Mouse (Mus musculus) CH12.LX (cell line): Measurements from ENCODE around the gene Olfr215.

ENCODE experiments used
- CTCF ChIP-seq, 2 experiments: IDR thresholded peaks in 1 of 2; conservative IDR thresholded peaks in 1 of 2; 2 replicates each; pipeline ENCODE4 v1.5.1; 2011 to 2012; ENCODE audit warnings: low read depth in 2 of 2, low read length in 2 of 2, improper control_type of control experiment in 1 of 2, inconsistent platforms in 1 of 2, mild to moderate bottlenecking in 1 of 2, moderate library complexity in 1 of 2
- SIN3A ChIP-seq: IDR thresholded peaks from 2 replicates; pipeline ENCODE4 v1.6.1; 2012; ENCODE audit warnings: low read length, improper control_type of control experiment, inconsistent platforms

DNA sequence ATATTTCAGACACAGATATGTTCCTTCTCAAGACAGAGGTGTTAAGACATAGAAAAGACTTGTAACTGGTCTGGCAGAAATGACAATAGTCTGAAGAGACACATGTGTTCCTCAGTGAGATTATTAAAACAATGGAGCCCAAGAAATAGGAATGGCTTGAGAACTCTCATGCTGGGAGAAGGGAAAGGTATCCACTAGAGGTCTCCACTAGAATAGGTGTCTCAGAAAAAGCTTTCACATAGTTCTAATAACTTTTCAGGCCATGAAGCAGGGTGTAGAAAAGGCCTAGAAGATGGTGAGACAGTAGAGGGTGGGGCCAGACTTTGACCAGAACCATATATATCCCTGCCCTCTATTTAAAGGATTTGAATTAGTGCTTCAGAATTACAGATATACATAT, 34.1 kb upstream of the Olfr215 start:
- TF ChIP-seq CTCF (conservative IDR thresholded peaks at IDR 0.05 in 1 of 2, IDR thresholded peaks at IDR 0.05 in 1 of 2; ENCODE audit: low read depth in 2 of 2, low read length in 2 of 2) (peak in 1 of 2 experiments; percentile 59; a peak in 2 of 4 replicates), SIN3A (no peak)
